Mouse (Mus musculus) liver, postnatal 0 days (tissue): Measurements from ENCODE around the gene Masp1.

ENCODE experiments used
- CTCF ChIP-seq: sonication (generic); IDR thresholded peaks from 2 replicates; pipeline ENCODE4 v1.5.1; 2016; ENCODE audit warnings: antibody characterized with exemption, low read depth
- EP300 ChIP-seq: IDR thresholded peaks from 2 replicates; pipeline ENCODE4 v1.6.1; 2016; ENCODE audit warnings: antibody characterized with exemption, low read depth, mild to moderate bottlenecking

GRCm38 (mm10) chr16:23522081-23522480 is 1.5 kb upstream of the Masp1 start:
- TF ChIP-seq CTCF (no peak), EP300 (no peak)
